Mouse (Mus musculus): Measurements from ENCODE around the gene Bin2. TPM values are rescaled to one million over a fixed set of nuclear protein-coding genes. Genes with fewer than 3 reads are reported as not detected.

Gene Bin2
- polyA plus RNA-seq, 1 experiment from 2014 or later = 1.4 TPM

DNA sequence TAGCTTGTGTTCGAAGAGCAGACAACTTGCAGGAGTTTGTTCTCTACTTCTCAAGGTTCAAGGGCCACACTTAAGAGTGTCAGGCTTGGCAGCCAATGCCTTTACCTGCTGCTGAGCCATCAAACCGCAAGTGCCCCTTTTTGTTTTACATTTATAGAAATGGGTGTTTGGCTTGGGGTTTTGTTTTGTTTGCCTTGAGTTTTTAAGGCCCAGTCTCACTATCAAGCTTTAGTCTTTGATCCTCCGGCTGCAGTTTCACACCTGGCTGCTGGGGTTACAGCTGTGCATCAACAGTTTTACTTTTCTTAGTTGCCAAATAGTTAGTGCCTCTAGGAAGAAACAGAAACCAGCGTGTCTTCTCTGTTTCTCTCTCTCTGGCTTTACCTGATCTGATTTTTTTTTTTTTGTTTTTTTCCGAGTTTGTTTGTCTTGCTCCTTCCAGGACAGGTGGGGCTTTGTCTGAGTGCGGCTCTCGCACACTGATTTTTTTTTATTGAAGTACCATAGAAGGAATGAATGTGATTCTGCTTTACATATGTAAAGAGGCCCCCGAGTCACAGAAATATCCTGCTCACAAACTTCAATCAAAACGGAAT lies 71.0 kb downstream of the Bin2 start:
- 0 out of 2 replicates have a peak, but pooled peaks cover 4% of the 10 kb centered on the region for H3K27me3 ChIP-seq (ENCODE audit: control insufficient read depth, insufficient read depth, low read depth, low read length)
- peak overlapping the region; percentile 99 for H3K9ac ChIP-seq (ENCODE audit: low read depth, low read length)
- 21% methylated on average over 9 of the region's 9 CpGs for WGBS
- peaks cover 10% of the 10 kb centered on the region; the same call in 1 of the 2 replicates for H3K4me1 ChIP-seq (ENCODE audit: control insufficient read depth, insufficient read depth, low read length)
- H3K4me3 ChIP-seq (ENCODE audit: low read depth, low read length) = peak overlapping the region; percentile 71
- H3K27ac ChIP-seq (ENCODE audit: low read length) = peak overlapping the region; percentile 83
- peak overlapping the region; percentile 92 for H3K4me2 ChIP-seq (ENCODE audit: low read length)
- H3K36me3 ChIP-seq (ENCODE audit: control insufficient read depth, insufficient read depth, low read length) = no peaks in the 10 kb centered on the region
- no peak for ATAC-seq
- no peaks in the 10 kb centered on the region for H3K9me3 ChIP-seq (replicated peaks; ENCODE audit: control insufficient read depth, low read length, poor library complexity, severe bottlenecking)

DNA sequence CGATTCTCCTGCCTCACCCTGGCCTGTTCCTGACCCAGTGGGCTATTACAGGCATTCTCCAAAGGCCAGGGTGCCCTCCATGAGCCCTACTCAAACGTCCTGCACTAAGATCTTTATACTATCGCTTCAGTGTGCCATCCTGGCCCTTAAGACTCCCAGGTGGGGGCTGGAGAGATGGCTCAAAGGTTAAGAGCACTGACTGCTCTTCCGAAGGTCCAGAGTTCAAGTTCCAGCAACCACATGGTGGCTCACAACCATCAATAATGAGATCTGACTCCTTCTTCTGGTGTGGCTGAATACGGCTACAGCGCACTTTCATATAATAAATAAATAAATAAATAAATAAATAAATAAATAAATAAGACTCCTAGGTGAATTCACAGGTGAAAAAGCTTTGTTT lies 76.5 kb downstream of the Bin2 start:
- H3K4me1 ChIP-seq (ENCODE audit: control insufficient read depth, insufficient read depth, low read length) = no peaks in the 10 kb centered on the region
- no peak for ATAC-seq
- no peak overlapping the region for H3K27ac ChIP-seq (ENCODE audit: low read length)
- no peaks in the 10 kb centered on the region for H3K27me3 ChIP-seq (ENCODE audit: control insufficient read depth, insufficient read depth, low read depth, low read length)
- H3K4me3 ChIP-seq (ENCODE audit: low read depth, low read length) = no peak overlapping the region
- no peak overlapping the region for H3K4me2 ChIP-seq (ENCODE audit: low read length)
- H3K9me3 ChIP-seq (replicated peaks; ENCODE audit: control insufficient read depth, low read length, poor library complexity, severe bottlenecking) = no peaks in the 10 kb centered on the region
- H3K36me3 ChIP-seq (ENCODE audit: control insufficient read depth, insufficient read depth, low read length) = peaks cover 8% of the 10 kb centered on the region; the same call in 1 of the 2 replicates
- H3K9ac ChIP-seq (ENCODE audit: low read depth, low read length) = no peak overlapping the region
- 92% methylated on average over 6 of the region's 6 CpGs for WGBS

Small RNA genes lying within 50 kb of the gene (microRNA-seq; reads per million reads assigned to microRNA genes)
- not detected for gene Mir6961

Other genes starting within 250 kb of the Bin2 start
- 0.10 TPM in 2 replicates for gene Gm5475, start 247.4 kb downstream of the Bin2 start, polyA plus RNA-seq (2015; fragmentation: Nextera tagmentation; extraction: Ambion mirVana)
- 23.7 and 24.8 TPM in 2 replicates for gene Slc11a2, start 244.5 kb downstream of the Bin2 start, polyA plus RNA-seq (2015; fragmentation: Nextera tagmentation; extraction: Ambion mirVana)
- 57.4 and 57.5 TPM in 2 replicates for gene Letmd1, start 200.5 kb downstream of the Bin2 start, polyA plus RNA-seq (2015; fragmentation: Nextera tagmentation; extraction: Ambion mirVana)
- gene Csrnp2, start 174.1 kb downstream of the Bin2 start, polyA plus RNA-seq (2015; fragmentation: Nextera tagmentation; extraction: Ambion mirVana) = 48.1 and 51.3 TPM in 2 replicates
- 38.6 and 43.0 TPM in 2 replicates for gene Tfcp2, start 117.5 kb downstream of the Bin2 start, polyA plus RNA-seq (2015; fragmentation: Nextera tagmentation; extraction: Ambion mirVana)
- 33.1 and 36.4 TPM in 2 replicates for gene Pou6f1, start 69.6 kb downstream of the Bin2 start, polyA plus RNA-seq (2015; fragmentation: Nextera tagmentation; extraction: Ambion mirVana)
- 109 and 115 TPM in 2 replicates for gene Dazap2, start 54.2 kb downstream of the Bin2 start, polyA plus RNA-seq (2015; fragmentation: Nextera tagmentation; extraction: Ambion mirVana)
- gene Smagp, start 32.6 kb downstream of the Bin2 start, polyA plus RNA-seq (2015; fragmentation: Nextera tagmentation; extraction: Ambion mirVana) = 3.2 and 3.4 TPM in 2 replicates
- 0.68 and 0.85 TPM in 2 replicates for gene Cela1, start 18.4 kb upstream of the Bin2 start, polyA plus RNA-seq (2015; fragmentation: Nextera tagmentation; extraction: Ambion mirVana)
- 0.19 and 0.24 TPM in 2 replicates for gene Galnt6, start 59.8 kb upstream of the Bin2 start, polyA plus RNA-seq (2015; fragmentation: Nextera tagmentation; extraction: Ambion mirVana)
- gene Slc4a8, start 92.2 kb upstream of the Bin2 start, polyA plus RNA-seq (2015; fragmentation: Nextera tagmentation; extraction: Ambion mirVana) = 30.5 and 31.1 TPM in 2 replicates
- gene Scn8a, start 200.3 kb upstream of the Bin2 start, polyA plus RNA-seq (2015; fragmentation: Nextera tagmentation; extraction: Ambion mirVana) = 18.1 and 24.4 TPM in 2 replicates

Measured in midbrain, embryonic 16.5 days (tissue).